Mouse (Mus musculus) ES-Bruce4 (cell line): ENCODE results near the gene Ksr1.

Source experiments
- CTCF ChIP-seq: IDR thresholded peaks from one replicate; pipeline ENCODE4 v1.8.1; 2011; ENCODE audit warnings: low read depth, low read length
- EP300 ChIP-seq: IDR thresholded peaks from 2 replicates; pipeline ENCODE4 v1.6.1; 2011; ENCODE audit warnings: low read depth, low read length; ENCODE audit not compliant: insufficient read depth
- POLR2A ChIP-seq: IDR thresholded peaks from one replicate; pipeline ENCODE4 v1.8.1; 2011; ENCODE audit warnings: low read length; ENCODE audit not compliant: insufficient read depth

GRCm38 (mm10) chr11:79071082-79071972, 74.9 kb downstream of the Ksr1 start:
- no peak for TF ChIP-seq POLR2A
- TF ChIP-seq CTCF = no peak
- TF ChIP-seq EP300 = no peak
